In the genomic region with DNA sequence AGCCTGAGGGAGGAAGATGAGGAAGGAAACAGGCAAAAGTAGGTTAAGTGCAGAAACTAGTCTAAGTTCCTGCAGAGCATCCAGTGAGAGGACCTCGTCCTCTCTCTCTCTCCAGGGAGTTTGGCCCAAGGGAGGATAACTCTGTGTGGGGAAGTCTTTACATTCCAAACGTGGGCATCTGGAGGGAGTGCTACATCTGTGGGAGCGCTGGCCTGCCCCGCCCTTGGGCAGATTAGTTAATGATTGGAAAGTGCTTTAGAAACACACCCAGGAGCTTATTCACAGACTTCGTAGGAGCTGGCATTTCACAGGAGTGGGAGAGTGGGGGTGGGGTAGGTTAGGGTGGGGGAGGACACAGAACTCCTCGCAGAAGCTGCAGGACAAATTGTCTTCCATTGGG, we compare ENCODE assay signal across 21 mouse cellular contexts.
A peak's percentile ranks its signal among the peaks of the same experiment; 100 is the strongest.
DNase-seq lines count a peak whose midpoint lies in the region; ATAC-seq and TF ChIP-seq lines count a peak whose summit lies in the region.
"Had no signal": no experiment of that assay in that cellular context is flagged by ENCODE, and none has a peak within 500 bp of the region (broad histone marks: within the 10 kb centered on the region; RNA-seq: fewer than 3 reads in every experiment).

No protein-coding gene starts in this region.

- H3K4me2 ChIP-seq in kidney, embryonic 16.5 days (replicated peaks; ENCODE audit: low read depth, low read length): no peak overlapping the region
- H3K4me2 ChIP-seq in stomach, embryonic 16.5 days (ENCODE audit: low read depth, low read length): peak overlapping the region; percentile 16; the same call in 1 of the 2 replicates
- H3K4me2 ChIP-seq in midbrain, embryonic 11.5 days: no peak overlapping the region
- H3K4me2 ChIP-seq in midbrain, postnatal 0 days (ENCODE audit: low read depth, low read length, poor library complexity, severe bottlenecking): no peak overlapping the region
- H3K4me2 ChIP-seq: forebrain, embryonic 15.5 days; liver, embryonic 13.5 days; lung, embryonic 14.5 days; midbrain, embryonic 13.5 days; neural tube, embryonic 13.5 days had no signal

- intact Hi-C loops in left cerebral cortex, postnatal 4 days (cut with DNase I): no loop called here

- WGBS in kidney, embryonic 16.5 days: 19% methylated on average over 6 of the region's 6 CpGs
- WGBS in stomach, embryonic 16.5 days: 19% methylated on average over 6 of the region's 6 CpGs
- 26% methylated on average over 6 of the region's 6 CpGs for WGBS in midbrain, embryonic 11.5 days
- WGBS in midbrain, postnatal 0 days: 36% methylated on average over 6 of the region's 6 CpGs

- H3K27ac ChIP-seq in kidney, embryonic 16.5 days (ENCODE audit: low read length): no peak overlapping the region
- H3K27ac ChIP-seq in stomach, embryonic 16.5 days (ENCODE audit: low read length): peak overlapping the region; percentile 89
- H3K27ac ChIP-seq in midbrain, embryonic 11.5 days (ENCODE audit: low read depth, low read length): no peak overlapping the region
- no peak overlapping the region for H3K27ac ChIP-seq in midbrain, postnatal 0 days (ENCODE audit: low read depth, low read length)
- H3K27ac ChIP-seq: forebrain, embryonic 15.5 days; hindbrain, postnatal 0 days; layer of hippocampus, adult 2 months; liver, embryonic 13.5 days; midbrain, embryonic 13.5 days; neural tube, embryonic 13.5 days had no signal

- no peak overlapping the region for H3K9ac ChIP-seq in kidney, embryonic 16.5 days (replicated peaks; ENCODE audit: low read length)
- H3K9ac ChIP-seq in stomach, embryonic 16.5 days (ENCODE audit: low read length): no peak overlapping the region
- H3K9ac ChIP-seq in midbrain, embryonic 11.5 days (ENCODE audit: low read length): no peak overlapping the region
- no peak overlapping the region for H3K9ac ChIP-seq in midbrain, postnatal 0 days (replicated peaks; ENCODE audit: low read length, poor library complexity, severe bottlenecking)
- H3K9ac ChIP-seq: forebrain, embryonic 15.5 days; liver, embryonic 13.5 days; lung, embryonic 14.5 days; midbrain, embryonic 13.5 days; neural tube, embryonic 13.5 days had no signal

- DNase-seq in kidney, adult 18-20 months: no peak
- DNase-seq in ZHBTc4 (ENCODE audit: low read depth, low spot score): peak; percentile 64
- DNase-seq in kidney, postnatal 10 days: peak; percentile 40
- DNase-seq in left cerebral cortex, postnatal 4 days: no peak
- DNase-seq in midbrain, embryonic 11.5 days (ENCODE audit: low spot score, missing footprints): no peak
- DNase-seq in midbrain, postnatal 0 days (ENCODE audit: low spot score): no peak
- DNase-seq: adrenal gland, adult 8-10 months; B cell, adult 2 months; cerebellum, adult 9-10 months; gastrocnemius, postnatal 36 days; liver, embryonic 13.5 days; lung, embryonic 14.5 days; right cerebral cortex, adult 18-20 months; thymus, adult 18-20 months had no signal

- peak; percentile 68 for ATAC-seq in kidney, embryonic 16.5 days (ENCODE audit: low FRiP score, low TSS enrichment)
- peak; percentile 57; the same call in 1 of the 2 replicates for ATAC-seq in stomach, embryonic 16.5 days (ENCODE audit: insufficient read depth, low FRiP score)
- no peak for ATAC-seq in midbrain, embryonic 11.5 days (ENCODE audit: low FRiP score)
- ATAC-seq in midbrain, postnatal 0 days (ENCODE audit: low FRiP score): no peak
- ATAC-seq: forebrain, embryonic 15.5 days; hindbrain, postnatal 0 days; midbrain, embryonic 13.5 days had no signal

- H3K27me3 ChIP-seq in kidney, embryonic 16.5 days (ENCODE audit: insufficient read depth, low read length): no peaks in the 10 kb centered on the region
- H3K27me3 ChIP-seq in stomach, embryonic 16.5 days (ENCODE audit: control insufficient read depth, insufficient read depth, low read length): no peaks in the 10 kb centered on the region
- no peaks in the 10 kb centered on the region for H3K27me3 ChIP-seq in midbrain, embryonic 11.5 days (ENCODE audit: control insufficient read depth, insufficient read depth, low read length)
- no peaks in the 10 kb centered on the region for H3K27me3 ChIP-seq in midbrain, postnatal 0 days (ENCODE audit: insufficient read depth, low read length)
- H3K27me3 ChIP-seq: forebrain, embryonic 15.5 days; midbrain, embryonic 13.5 days; neural tube, embryonic 13.5 days had no signal

- H3K9me3 ChIP-seq in kidney, embryonic 16.5 days (ENCODE audit: low read length): peaks cover 5% of the 10 kb centered on the region; the same call in 1 of the 2 replicates
- no peaks in the 10 kb centered on the region for H3K9me3 ChIP-seq in stomach, embryonic 16.5 days (replicated peaks; ENCODE audit: control insufficient read depth, low read length)
- no peaks in the 10 kb centered on the region for H3K9me3 ChIP-seq in midbrain, embryonic 11.5 days (ENCODE audit: control insufficient read depth, low read length)
- no peaks in the 10 kb centered on the region for H3K9me3 ChIP-seq in midbrain, postnatal 0 days (ENCODE audit: low read length)
- H3K9me3 ChIP-seq: forebrain, embryonic 15.5 days; liver, embryonic 13.5 days; midbrain, embryonic 13.5 days; neural tube, embryonic 13.5 days had no signal

- peaks cover 26% of the 10 kb centered on the region for H3K4me1 ChIP-seq in kidney, embryonic 16.5 days (ENCODE audit: insufficient read depth, low read length)
- peaks cover 14% of the 10 kb centered on the region for H3K4me1 ChIP-seq in stomach, embryonic 16.5 days (ENCODE audit: control insufficient read depth, insufficient read depth, low read length)
- H3K4me1 ChIP-seq in midbrain, embryonic 11.5 days (ENCODE audit: control insufficient read depth, insufficient read depth, low read length): peaks cover 14% of the 10 kb centered on the region
- H3K4me1 ChIP-seq in midbrain, postnatal 0 days (ENCODE audit: insufficient read depth, low read length): peaks cover 6% of the 10 kb centered on the region; the same call in 1 of the 2 replicates

- no peaks in the 10 kb centered on the region for H3K36me3 ChIP-seq in kidney, embryonic 16.5 days (ENCODE audit: insufficient read depth, low read length)
- no peaks in the 10 kb centered on the region for H3K36me3 ChIP-seq in stomach, embryonic 16.5 days (ENCODE audit: control insufficient read depth, insufficient read depth, low read length)
- no peaks in the 10 kb centered on the region for H3K36me3 ChIP-seq in midbrain, embryonic 11.5 days (ENCODE audit: control insufficient read depth, insufficient read depth, low read length)
- H3K36me3 ChIP-seq in midbrain, postnatal 0 days (ENCODE audit: insufficient read depth, low read length): no peaks in the 10 kb centered on the region
- H3K36me3 ChIP-seq: forebrain, embryonic 15.5 days; liver, embryonic 13.5 days; midbrain, embryonic 13.5 days; neural tube, embryonic 13.5 days had no signal

- H3K4me3 ChIP-seq in kidney, embryonic 16.5 days (ENCODE audit: low read length): no peak overlapping the region
- H3K4me3 ChIP-seq in stomach, embryonic 16.5 days (replicated peaks; ENCODE audit: low read length): no peak overlapping the region
- no peak overlapping the region for H3K4me3 ChIP-seq in midbrain, embryonic 11.5 days (ENCODE audit: low read depth, low read length)
- H3K4me3 ChIP-seq in midbrain, postnatal 0 days (ENCODE audit: low read depth, low read length): no peak overlapping the region
- H3K4me3 ChIP-seq: forebrain, embryonic 15.5 days; layer of hippocampus, adult 2 months; liver, embryonic 13.5 days; midbrain, embryonic 13.5 days; neural tube, embryonic 13.5 days had no signal

- no peak for TF ChIP-seq CTCF in midbrain, postnatal 0 days (IDR thresholded peaks at IDR 0.05)

Comparison
In these comparisons a context has a peak if more than half of its experiments do, and no peak if none do; other contexts are left out.
1. DNase-seq: peak in ZHBTc4 (single experiment) and kidney, postnatal 10 days (single experiment); none in kidney, adult 18-20 months (single experiment), left cerebral cortex, postnatal 4 days (single experiment), midbrain, embryonic 11.5 days (single experiment) and midbrain, postnatal 0 days (single experiment).
2. ATAC-seq: peak in kidney, embryonic 16.5 days (single experiment) and stomach, embryonic 16.5 days (single experiment); none in midbrain, embryonic 11.5 days (single experiment) and midbrain, postnatal 0 days (single experiment).